Mouse (Mus musculus) spleen, adult 2 months (tissue): Measurements from ENCODE around the gene Bcar3.

ENCODE experiments used
- CTCF ChIP-seq: fragments of 200-500 bp; IDR thresholded peaks from 2 replicates; pipeline ENCODE4 v1.5.1; 2011; ENCODE audit warnings: mild to moderate bottlenecking, inconsistent platforms; ENCODE audit not compliant: insufficient read depth, insufficient read length, insufficient replicate concordance; ENCODE audit errors: extremely low read depth
- POLR2A ChIP-seq: fragments of 200-500 bp; IDR thresholded peaks from 2 replicates; pipeline ENCODE4 v1.6.1; 2011; ENCODE audit warnings: low read depth, low read length, inconsistent platforms

GRCm38 (mm10) chr3:122486193-122486592 lies 192.3 kb downstream of the Bcar3 start:
- TF ChIP-seq POLR2A (no peak), CTCF (no peak)
